Mouse (Mus musculus): ENCODE data around the gene Brd1.

DNA sequence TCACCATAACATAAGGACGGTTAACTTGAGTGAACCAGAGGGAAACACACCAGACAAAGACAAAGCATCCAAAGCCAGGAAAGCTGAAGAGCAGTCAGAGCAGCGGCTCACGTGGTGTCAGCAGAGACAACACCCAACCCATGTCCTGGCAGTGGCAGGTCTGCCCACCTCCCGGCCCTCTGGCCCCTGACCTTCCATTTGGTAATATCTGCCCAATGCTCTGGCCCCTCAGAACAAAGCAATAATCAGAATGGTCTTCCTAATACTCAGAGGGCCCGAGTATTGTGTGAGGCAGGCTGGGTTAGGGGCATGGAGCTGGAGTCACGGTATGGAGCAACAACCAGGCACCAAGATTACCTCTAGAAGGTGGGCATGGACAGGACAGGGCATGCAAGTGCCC is 10.8 kb downstream of the Brd1 start:
- TF ChIP-seq POLR2A (IDR thresholded peaks at IDR 0.05; ENCODE audit: insufficient read length, low read depth): no peak
- no peak for TF ChIP-seq CEBPB (IDR thresholded peaks at IDR 0.05; ENCODE audit: insufficient read depth, poor library complexity, severe bottlenecking)
- no peak for TF ChIP-seq REST (IDR thresholded peaks at IDR 0.05; ENCODE audit: insufficient read depth, insufficient read length)
- TF ChIP-seq USF1 (IDR thresholded peaks at IDR 0.05; ENCODE audit: low read depth): no peak
- no peak for TF ChIP-seq E2F4 (IDR thresholded peaks at IDR 0.05; ENCODE audit: insufficient read depth)
- TF ChIP-seq MYOD1 (IDR thresholded peaks at IDR 0.05; ENCODE audit: control insufficient read depth in 1 of 3, insufficient read length in 2 of 3, low read depth in 2 of 3): no peak
- no peak for TF ChIP-seq TCF12 (IDR thresholded peaks at IDR 0.05; ENCODE audit: insufficient read depth, poor library complexity, severe bottlenecking)
- TF ChIP-seq MAX (IDR thresholded peaks at IDR 0.05; ENCODE audit: low read depth): no peak
- TF ChIP-seq MYOG (IDR thresholded peaks at IDR 0.05; ENCODE audit: control insufficient read depth in 1 of 3, insufficient read depth in 1 of 3, insufficient read length in 2 of 3, low read depth in 2 of 3): no peak

Data from myocyte (in vitro differentiated cells).